Mouse (Mus musculus): ENCODE measurements around the gene Rbm10.

Gene Rbm10

DNA sequence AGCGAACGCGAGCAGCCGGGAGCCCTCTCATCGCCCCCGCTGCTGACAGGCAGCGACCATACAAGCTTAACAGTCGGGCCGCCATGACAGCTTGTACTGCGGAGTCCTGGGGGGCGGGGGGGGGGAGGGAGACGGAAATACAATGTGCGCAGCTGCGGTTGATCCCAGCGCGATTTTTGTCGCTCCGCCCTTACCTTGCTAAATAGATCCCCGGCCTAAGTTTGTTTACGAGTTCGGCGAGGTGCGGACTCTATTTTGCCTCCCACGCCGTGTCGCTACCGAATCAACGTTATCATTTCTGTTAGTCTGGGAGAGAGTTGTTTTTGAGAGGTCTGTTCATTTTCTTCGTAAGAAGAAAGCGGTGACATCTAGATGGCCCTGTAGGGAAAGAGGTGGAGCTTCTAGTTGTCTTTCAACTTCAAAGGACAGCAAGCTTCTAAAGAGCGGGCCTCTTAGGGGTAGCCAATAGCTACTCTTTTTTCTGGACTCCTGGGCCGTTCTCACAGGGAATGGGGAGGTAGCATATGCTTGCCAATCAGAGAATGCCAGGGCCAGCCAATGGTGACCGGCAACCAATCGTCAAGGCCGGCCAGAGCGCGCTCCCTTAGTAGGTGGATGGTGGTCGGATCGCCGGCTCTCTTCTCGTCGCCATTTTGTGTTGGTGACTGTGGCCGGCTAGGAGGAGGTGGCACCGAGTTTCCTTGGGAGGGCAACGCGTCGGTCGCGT, at the start of gene Rbm10, which contains the start of gene Ndufb11:
TSS of gene Rbm10 (plus strand) at position 328 of the 727 bp plus-strand sequence.
TSS of gene Ndufb11 (minus strand) at position 444 of the 727 bp plus-strand sequence.
- DNase-seq: peak; percentile 88

DNA sequence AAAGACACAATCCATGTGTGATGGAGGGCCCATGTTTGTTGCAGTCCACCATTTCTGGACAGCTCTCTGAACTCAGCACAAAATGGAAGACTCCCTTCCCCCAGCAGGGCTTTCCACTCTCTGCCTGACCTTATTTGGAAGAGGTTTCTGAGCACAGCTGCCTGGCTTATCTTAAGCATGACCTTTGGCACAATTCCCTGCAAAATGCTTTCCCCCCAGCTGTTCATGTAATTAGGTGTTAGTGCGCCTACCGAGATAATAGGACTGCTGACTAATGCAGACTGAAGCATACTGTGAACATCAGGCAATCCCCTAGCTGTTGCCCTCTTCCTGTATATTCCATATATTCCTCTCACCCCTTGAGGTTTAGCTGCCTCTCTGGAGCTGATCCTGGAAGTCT, 46.3 kb upstream of the Rbm10 start:
- DNase-seq: no peak

DNA sequence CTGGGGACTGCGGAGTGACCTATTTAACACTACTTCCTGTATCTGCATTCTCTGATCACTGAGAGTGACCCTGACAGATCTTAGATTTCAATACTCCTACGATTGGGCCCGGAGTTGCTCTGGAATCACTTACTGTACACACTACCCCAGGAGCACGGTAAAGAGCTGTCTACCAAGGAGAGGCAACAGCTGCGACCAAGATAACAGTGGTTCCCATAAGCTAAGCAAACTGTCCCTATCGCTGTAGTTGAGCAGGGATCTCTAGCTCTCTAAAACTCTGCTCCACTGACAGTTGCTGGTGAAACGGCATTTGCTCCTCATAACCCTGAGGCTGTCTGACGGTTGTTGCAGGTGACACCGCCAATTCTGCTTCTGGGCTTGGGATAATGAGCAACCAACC, 44.6 kb upstream of the Rbm10 start:
- no peak for DNase-seq

DNA sequence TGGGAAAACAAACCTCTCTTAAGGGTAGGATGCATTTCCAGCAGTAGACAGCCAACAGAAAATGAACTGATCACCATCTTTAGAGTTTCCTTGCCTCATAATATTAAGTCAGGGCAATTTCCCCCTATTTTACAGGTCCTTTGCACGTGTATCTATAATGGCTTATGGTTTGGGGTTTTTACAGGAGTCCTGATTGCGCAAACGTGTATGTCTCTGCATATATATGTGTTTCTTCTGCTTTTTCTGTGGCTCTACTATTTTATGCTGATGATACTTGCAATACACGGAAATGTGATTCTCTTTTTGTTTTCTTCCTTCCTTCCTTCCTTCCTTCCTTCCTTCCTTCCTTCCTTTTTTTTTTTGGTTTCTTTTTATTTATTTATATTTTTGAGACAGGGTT, 43.4 kb upstream of the Rbm10 start:
- no peak for DNase-seq

DNA sequence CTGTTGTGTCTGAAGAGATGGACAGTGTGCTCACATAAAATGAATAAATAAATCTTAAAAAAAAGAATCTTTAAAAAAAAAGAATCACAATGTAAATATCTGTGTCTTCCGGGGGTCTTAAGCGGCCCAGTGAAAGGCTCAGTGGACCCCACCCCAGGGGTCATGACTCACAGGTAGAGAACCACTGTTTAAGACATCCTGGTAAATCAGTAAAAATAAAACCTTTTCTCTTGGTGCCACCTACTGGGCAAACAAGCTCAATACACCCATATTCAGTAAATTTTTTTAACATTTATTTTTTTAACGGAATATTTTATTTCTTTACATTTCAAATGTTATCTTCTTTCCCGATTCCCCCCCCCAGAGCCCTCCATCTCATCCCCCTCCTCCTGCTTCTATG, 29.3 kb upstream of the Rbm10 start:
- peak; percentile 2 for DNase-seq

DNA sequence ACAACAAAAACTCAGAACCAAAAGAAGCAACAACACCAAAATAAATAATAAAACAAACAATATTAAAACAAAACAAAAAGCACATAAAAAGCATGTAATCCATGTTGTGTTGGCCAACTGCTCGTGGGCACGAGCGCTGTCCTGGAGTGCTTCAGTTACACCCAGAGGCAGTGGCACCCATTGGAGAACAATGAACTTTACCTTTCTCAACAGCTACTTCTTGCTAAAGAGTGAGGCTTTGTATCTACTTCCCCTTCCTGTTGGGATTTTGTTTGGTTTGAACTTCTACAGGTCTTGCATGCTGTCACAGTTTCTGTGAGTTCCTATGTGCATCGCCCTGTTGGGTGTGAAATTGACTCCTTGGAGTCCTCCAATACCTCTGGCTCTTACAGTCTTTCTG, 8.8 kb upstream of the Rbm10 start:
- no peak for DNase-seq

DNA sequence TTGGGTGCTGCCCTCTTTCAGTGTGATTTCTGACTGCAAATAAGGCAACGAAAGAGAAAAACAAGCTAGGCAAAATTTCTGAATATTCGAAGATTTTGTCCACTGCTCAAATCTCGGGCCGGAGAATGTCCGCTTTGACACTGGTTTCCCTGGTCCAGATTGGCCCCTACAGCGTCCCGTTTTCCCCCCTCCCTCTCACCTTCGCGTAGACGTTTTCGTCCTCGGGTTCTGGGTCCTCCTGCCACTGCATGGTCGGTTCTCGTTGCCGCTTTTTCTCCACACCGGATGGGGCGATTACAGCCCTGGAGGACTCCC, 485 bp upstream of the Rbm10 start:
- no peak for DNase-seq

DNA sequence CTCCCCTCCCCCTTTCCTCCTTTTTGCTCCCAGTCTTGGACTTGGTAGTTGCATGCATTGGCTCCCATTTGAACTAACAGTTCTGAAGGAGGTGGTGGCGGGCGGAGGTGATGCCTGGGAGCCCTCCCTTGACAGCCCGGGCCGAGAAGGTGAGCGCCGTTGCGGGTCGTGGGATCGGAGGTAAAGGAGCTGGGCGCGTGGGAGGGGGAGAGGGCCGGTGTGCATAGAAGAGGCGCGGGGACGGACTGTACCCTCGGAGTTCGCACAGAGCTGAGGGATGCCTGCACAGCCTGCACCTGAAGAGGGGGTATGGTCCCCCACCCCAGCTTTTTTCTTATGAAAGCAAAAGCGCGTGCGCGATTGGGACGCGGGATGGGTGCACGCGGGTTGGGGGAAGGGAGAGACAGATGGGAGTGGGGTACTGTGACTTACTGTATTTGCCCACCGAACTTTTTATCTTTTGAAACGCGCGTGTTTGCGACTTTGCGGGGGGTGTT, 648 bp downstream of the Rbm10 start:
- peak; percentile 41 for DNase-seq

DNA sequence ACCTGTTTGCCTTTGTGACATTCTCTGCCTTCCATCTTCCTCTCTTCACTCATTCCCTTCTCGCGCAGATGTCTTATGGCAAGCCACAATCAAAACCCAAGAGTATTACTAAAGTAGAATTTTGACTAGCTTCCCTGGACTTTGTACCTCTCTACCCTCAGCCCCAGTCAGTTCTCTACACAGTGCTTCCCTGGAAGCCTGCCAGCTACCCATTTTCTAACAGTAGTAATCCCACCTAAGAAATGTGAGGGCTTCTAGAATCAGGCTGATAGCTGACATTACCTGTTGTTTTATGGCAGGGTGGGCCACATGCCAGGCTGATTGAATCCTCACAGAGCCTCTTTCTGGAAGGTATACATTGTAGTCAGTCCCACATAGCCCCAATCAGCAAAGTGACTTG, 20.8 kb downstream of the Rbm10 start:
- peak; percentile 40 for DNase-seq

DNA sequence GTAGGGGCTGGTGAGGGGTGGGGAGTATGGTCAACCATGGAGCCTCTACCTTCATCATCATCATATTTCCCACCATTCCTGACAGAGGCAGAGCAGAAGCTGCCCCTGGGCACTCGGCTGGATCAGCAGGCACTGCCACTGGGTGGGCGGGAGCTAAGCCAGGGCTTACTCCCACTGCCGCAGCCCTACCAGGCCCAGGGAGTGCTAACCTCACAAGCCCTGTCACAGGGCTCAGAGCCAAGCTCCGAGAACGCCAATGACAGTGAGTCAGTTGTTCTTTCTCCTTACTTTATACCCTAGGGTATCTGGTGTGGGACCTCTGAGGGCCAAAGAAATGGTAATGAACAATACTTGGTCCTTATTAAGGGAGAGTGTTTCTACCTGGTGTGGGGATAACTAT, 27.5 kb downstream of the Rbm10 start:
- no peak for DNase-seq

DNA sequence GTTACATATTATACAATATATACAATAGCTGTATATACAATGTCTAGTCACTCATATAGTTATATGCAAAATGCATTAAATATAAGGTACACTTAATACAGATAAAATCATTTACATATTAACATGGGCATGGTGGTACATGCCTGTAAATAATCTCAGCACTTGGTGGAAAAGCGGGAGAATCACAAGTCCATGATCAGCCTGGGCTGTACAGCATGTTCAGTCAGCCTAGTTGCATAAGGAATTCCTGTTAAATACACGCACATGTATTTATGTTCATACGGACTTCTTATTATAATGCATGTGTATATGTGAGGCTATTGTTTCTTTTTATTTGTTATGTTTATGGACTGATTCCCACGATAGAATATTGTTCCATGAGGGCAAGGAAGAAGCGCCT, 40.3 kb downstream of the Rbm10 start:
- no peak for DNase-seq

DNA sequence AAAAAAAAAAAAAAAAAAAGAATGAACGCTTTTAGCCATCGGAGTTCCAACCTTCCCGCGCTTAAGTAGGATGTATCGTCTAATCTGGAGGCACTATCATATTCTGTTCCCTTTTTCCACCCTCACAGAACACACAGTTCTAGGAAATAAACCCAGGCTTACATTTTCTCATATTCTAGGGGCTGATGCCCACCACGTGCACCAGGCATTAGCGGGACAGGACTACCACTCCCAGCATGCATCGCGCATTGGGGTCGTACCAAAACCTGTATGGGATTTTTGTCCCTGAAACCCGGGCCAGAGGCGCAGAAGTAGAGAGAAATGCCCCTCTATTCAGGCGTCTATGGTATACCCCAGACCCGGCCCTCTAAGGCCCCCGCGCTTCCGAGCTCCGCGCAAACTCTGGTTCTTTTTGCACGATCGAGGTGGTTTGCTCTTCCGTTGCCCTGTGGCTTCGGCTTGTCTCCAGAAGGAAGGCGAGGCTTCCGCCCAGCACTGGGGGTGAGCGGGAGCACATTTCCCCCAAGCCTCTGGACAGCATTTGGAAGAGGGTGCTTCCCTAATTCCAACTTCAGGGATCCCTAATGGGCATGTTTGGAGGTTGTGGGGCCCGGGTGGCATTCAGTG, 40.8 kb downstream of the Rbm10 start, which contains the start of gene Uba1:
TSS of gene Uba1 (plus strand) at position 301 of the 627 bp plus-strand sequence.
- peak; percentile 82 for DNase-seq

DNA sequence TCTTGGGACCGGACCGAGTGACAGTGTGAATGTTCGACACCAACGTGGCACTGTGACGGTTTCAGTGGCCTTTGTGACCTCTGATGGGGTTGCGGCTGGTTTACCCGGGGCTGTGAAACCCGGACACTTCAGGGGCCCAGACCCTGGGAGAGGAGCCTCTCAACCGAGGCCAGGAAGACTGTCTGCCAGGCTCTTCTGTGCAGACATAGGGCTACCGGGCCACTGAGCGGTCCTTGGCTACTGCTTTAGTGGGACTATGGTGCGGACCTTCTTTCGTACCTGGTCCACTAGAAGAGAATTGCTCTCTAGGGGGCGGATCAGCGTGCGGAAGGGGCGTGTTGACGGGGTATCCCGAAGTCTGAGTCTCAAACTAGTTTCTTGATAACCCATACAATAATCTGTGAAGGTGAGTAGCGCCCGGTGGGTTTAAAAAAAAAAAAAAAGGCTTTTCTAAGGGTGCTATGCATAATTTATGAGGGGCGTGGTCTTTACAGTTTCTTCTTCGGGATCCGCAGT, 41.6 kb downstream of the Rbm10 start:
- peak; percentile 6 for DNase-seq

DNA sequence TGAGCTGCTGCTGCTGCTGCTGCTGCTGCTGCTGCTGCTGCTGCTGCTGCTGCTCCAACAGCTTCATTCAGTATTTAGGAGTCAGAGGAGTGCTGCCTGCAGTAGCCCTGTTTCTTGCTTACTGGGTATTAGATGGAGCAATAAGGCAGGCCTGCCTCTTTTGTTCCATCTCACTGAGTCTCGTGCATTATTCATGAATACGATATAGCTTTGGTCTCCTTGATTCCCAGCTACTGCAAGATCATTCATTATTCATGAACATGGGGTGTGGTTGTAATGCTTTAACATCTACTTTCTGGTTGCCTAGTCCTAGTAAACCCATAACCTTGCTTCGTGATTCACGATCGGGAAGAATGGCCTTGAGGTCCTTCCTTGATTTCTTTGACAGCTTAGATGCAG, 45.0 kb downstream of the Rbm10 start:
- DNase-seq: no peak

DNA sequence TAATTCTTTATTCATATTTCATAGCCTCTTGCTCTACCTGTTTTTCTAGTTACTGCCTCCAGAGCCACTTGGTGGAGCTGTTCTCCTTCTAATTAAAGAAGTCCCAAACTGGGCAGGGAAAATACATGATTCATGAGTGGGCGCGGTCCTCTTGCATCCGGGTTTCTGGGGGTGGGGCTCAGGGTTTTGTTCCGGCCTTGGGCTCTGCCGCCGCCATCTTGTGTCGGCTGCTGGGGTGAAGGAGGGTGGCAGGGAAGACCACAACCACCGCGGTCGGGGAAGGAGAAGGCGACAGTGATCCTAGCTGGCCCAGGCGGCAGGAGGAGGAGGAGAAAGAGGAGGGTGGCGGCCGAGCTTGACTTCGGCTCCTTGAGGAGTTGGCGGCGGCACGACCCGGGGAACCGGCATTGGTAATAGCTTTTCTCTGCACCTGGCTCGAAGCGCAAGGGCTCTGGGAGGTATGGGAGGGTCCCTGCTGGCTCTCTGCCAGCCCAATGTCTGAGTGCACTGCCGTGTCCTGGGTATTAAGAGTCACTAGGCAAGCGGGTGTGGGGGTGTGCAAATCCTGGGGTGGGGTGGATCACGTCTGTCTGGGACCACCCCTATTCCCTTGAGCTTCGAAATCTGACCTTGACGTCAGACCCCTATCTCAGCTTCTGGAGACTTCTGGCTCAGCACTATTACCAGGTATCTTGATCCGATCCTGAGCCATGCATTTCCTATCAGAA, 45.6 kb downstream of the Rbm10 start:
- DNase-seq: peak; percentile 90

DNA sequence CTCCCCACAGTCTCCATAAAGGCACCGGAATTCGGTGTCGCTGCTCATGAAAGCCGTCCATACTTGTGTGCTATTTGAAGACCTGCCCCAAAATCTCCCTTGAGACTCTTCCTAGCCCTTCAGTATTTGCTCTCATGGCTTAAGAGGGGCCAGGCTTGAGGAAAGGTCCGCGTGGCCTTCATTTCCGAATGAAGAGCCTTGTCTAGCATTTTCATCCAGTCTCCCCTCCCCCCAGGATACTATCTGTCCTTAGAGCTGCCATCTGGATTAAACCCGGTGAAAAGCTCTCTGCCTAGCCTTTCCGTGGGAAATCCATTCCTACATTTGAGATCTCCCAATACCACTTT, 46.1 kb downstream of the Rbm10 start:
- peak; percentile 16 for DNase-seq

DNA sequence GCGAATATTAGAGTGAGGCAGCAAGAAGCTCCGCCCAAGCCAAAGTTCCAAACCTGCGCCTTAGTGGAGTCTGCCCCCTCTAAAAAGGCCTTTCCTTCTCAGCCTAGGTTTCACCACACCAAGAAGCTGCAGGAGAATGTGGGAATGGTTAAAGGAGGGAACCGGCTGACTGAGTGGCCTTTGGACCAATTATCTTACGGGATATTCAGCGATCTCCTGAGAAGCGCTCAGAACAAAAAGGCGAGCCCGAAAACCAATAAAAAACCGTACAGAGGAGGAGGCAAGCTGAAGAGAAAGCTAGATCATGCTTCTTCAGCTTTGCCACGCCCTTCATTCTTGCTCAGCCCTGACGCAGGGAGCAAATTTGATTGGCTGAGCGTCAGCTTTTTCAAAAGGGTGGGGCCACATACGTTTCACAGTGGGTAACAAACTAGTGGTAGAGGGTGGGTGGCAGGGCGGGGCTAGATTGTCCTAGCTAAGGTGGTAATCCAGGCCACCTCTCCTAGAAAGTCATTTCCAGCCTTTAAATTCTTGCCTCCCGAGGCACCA, 70.3 kb downstream of the Rbm10 start, which contains the start of gene Cdk16:
TSS of gene Cdk16 (plus strand) at position 436 of the 549 bp plus-strand sequence.
- peak; percentile 93 for DNase-seq

DNA sequence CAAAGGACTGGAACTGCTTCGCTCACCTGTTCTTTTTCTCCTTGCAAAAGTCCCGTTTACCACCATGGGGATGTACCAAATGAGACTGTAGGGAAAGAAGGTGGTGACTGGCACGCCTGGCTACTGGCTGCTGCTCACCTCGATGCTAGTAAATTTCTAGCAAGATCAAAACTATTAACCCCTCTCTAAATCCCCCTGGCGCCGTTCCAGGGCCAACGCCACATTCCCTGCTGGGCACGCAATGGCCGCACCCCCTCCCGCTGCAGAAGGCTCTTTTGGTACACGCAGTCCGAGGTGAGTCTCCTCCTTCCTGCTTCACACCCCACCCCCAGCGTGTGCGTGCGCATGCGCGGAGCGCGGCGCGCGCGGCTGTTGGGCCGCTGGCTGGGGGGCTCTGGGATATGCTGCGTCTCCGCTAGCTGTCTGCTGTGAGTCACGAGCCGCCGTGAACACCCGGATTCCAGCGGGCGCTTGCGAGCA, 70.8 kb downstream of the Rbm10 start:
- DNase-seq: peak; percentile 89

DNA sequence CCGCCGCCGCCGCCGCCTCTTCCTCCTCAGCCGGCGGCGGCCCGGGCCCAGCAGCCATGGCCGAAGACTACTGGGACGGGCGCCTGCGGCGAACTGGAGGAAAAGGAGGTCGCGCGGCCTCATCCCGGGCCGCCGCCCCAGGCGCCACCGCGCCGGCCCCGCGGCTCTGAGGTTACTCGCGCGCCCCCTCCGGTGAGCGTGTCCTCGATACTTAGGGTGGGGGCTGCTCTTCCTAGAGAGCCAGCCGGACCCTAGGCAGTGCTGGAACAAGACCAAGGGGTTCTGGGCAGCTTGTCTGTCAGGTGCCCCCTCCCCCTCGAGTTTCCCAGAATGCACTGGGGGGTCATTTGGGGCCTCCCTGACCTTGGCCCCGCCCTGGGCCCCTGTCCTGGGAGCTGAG, 71.3 kb downstream of the Rbm10 start:
- DNase-seq: peak; percentile 69

DNA sequence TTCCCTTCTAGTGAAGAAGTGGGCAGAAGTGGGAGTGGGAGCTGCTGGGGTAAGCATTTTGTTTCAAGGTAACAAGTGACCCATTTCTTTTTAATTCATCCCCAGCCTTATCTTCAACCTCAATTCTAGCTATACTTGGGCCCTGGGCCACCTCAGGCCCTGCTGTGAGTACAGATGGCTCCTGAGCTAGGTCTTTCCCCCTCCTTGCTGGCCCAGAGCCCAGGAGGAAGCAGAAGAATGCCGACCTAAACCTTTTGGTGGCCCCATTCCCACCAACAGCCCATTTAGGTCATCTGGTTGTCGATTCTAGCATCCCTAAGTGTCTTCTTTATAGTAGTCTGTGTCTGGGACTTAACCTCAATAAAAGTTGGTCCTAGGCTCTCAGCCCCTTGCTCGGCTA, 74.3 kb downstream of the Rbm10 start:
- DNase-seq: no peak

DNA sequence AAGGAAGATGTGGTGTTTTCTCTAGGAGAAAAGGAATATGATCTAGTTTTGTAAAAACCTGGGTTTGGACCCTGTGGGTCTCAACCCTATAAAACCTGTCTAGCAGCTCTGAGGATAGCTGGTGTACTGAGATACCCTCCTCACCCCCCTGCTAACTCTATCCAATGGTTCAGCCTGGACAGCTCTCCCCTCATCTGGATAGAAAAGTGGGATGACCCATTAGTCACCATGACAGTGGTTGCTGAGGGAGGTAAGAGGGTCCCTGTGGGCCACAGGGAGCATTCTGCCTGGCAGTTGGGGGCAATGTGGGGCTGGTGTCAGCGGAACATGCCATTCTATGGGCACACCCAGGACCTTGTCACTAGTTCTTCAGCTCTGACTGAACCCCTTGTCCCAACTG, 75.3 kb downstream of the Rbm10 start:
- DNase-seq: no peak

DNA sequence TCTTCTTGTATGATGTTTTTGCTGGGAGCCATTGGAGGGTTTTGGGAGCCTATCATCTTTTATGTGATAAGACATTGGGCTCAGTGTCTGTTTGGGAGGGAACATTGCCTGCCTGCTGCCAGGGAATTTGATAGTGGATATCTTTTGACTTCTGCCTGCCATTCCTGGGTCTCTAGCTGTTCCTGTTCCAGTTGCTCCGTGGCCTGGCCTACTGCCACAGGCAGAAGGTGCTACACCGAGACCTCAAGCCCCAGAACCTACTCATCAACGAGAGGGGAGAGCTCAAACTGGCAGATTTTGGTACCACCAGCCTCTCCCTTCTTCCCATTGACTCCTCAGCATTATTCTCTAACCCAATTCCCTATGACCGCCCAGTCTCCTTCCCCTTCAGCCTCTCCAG, 78.5 kb downstream of the Rbm10 start:
- DNase-seq: no peak

Measured in kidney, postnatal 14 days (tissue).